In genomic region chr2:164372408-164373053, GRCm38 (mm10) we compare ENCODE assay signal across 28 mouse cellular contexts. TPM values are rescaled to one million over a fixed set of nuclear protein-coding genes. Genes with fewer than 3 reads are reported as not detected.
A peak's percentile ranks its signal among the peaks of the same experiment; 100 is the strongest.
DNase-seq lines count a peak whose midpoint lies in the region; ATAC-seq and TF ChIP-seq lines count a peak whose summit lies in the region.
"Had no signal": no experiment of that assay in that cellular context is flagged by ENCODE, and none has a peak within 500 bp of the region (broad histone marks: within the 10 kb centered on the region; RNA-seq: fewer than 3 reads in every experiment).

No protein-coding gene starts in this region.

- H3K27me3 ChIP-seq in lung, postnatal 0 days (replicated peaks; ENCODE audit: insufficient read depth, low read length) = no peaks in the 10 kb centered on the region
- H3K27me3 ChIP-seq: forebrain, embryonic 12.5 days; hindbrain, embryonic 13.5 days; Patski had no signal

- intact Hi-C loops in heart, postnatal 25 days (cut with DNase I) = no loop called here
- intact Hi-C loops in heart, postnatal 36 days (cut with DNase I) = no loop called here

- H3K9ac ChIP-seq in lung, postnatal 0 days (replicated peaks; ENCODE audit: low read depth) = no peak overlapping the region
- H3K9ac ChIP-seq: forebrain, embryonic 12.5 days; hindbrain, embryonic 13.5 days; lung, embryonic 14.5 days had no signal

- no peaks in the 10 kb centered on the region for H3K4me1 ChIP-seq in lung, postnatal 0 days (ENCODE audit: insufficient read depth, low read depth, low read length)
- H3K4me1 ChIP-seq: forebrain, embryonic 12.5 days; hindbrain, embryonic 13.5 days had no signal

- no peak overlapping the region for H3K4me2 ChIP-seq in lung, postnatal 0 days (replicated peaks; ENCODE audit: low read depth, low read length)
- H3K4me2 ChIP-seq: forebrain, embryonic 12.5 days; hindbrain, embryonic 13.5 days; liver, embryonic 11.5 days; lung, embryonic 14.5 days had no signal

- no peak for ATAC-seq in lung, postnatal 0 days
- ATAC-seq in megakaryocyte, adult 5-6 weeks (ENCODE audit: poor library complexity, severe bottlenecking) = peak; percentile 90
- ATAC-seq: midbrain, embryonic 16.5 days; Patski had no signal

- TF ChIP-seq CTCF in lung, postnatal 0 days (IDR thresholded peaks at IDR 0.05) = no peak

- peak; percentile 13 for DNase-seq in lung, postnatal 0 days (ENCODE audit: low spot score)
- DNase-seq in lung, postnatal 10 days = no peak
- peak; percentile 45 for DNase-seq in adipocyte (ENCODE audit: low spot score)
- no peak for DNase-seq in heart, postnatal 25 days (ENCODE audit: low spot score)
- no peak for DNase-seq in heart, postnatal 36 days
- no peak for DNase-seq in ovary, postnatal 10 days (ENCODE audit: low spot score)
- DNase-seq: B cell, adult 2 months; cerebellum, adult 11 months; cerebellum, postnatal 14 days; embryo, embryonic 11 days; gastrocnemius, adult 2 months; kidney, adult 9 months; kidney, postnatal 36 days; lung, embryonic 14.5 days; right cerebral cortex, postnatal 4 days; thymus, postnatal 14 days had no signal

- 19% methylated on average over 3 of the region's 3 CpGs for whole genome bisulfite sequencing in lung, postnatal 0 days

- H3K4me3 ChIP-seq in lung, postnatal 0 days (ENCODE audit: low read depth, low read length) = no peak overlapping the region
- H3K4me3 ChIP-seq: forebrain, embryonic 12.5 days; gastrocnemius, adult 2 months; hindbrain, embryonic 13.5 days; limb, embryonic 10.5 days had no signal

- no peaks in the 10 kb centered on the region for H3K36me3 ChIP-seq in lung, postnatal 0 days (ENCODE audit: insufficient read depth, low read length)
- H3K36me3 ChIP-seq: forebrain, embryonic 12.5 days; hindbrain, embryonic 13.5 days; limb, embryonic 10.5 days had no signal

- H3K9me3 ChIP-seq in lung, postnatal 0 days (ENCODE audit: low read length) = no peaks in the 10 kb centered on the region
- H3K9me3 ChIP-seq: forebrain, embryonic 12.5 days; hindbrain, embryonic 13.5 days; limb, embryonic 10.5 days had no signal

- TF ChIP-seq EP300 in lung, postnatal 0 days (IDR thresholded peaks at IDR 0.05) = no peak

- no peak overlapping the region for H3K27ac ChIP-seq in lung, postnatal 0 days (ENCODE audit: low read length)
- H3K27ac ChIP-seq: forebrain, embryonic 12.5 days; gastrocnemius, adult 2 months; hindbrain, embryonic 13.5 days; limb, embryonic 10.5 days had no signal

RNA-seq across cellular contexts. Expression of gene Slpi, which starts 16.4 kb away (rescaled TPM):
- 79.5 and 106 TPM in 2 replicates for polyA plus RNA-seq in lung, postnatal 0 days (2015; fragmentation: Nextera tagmentation; extraction: Ambion mirVana)
- 454 and 463 TPM in 2 replicates for total RNA-seq in megakaryocyte, adult 5-6 weeks (2015)
- total RNA-seq in megakaryocyte, adult 5-6 weeks (2017) = 81.4 and 109 TPM in 2 replicates
- total RNA-seq in heart, postnatal 25 days (2021) = 1 to 10 TPM; 3.1 to 7.2 TPM
- 10 to 100 TPM in 1 of 2 experiments, 1 to 10 TPM in 1; 8.0 to 11.0 TPM for total RNA-seq in heart, postnatal 36 days (2021)
- polyA plus RNA-seq: limb, embryonic 10.5 days; midbrain, embryonic 16.5 days had no signal

RNA-seq across cellular contexts. Expression of gene Rbpjl, which starts 30.4 kb away (rescaled TPM):
- polyA plus RNA-seq in lung, postnatal 0 days (2015; fragmentation: Nextera tagmentation; extraction: Ambion mirVana) = 29.7 and 42.6 TPM in 2 replicates
- total RNA-seq in megakaryocyte, adult 5-6 weeks (2015) = not detected in 2 replicates
- total RNA-seq in megakaryocyte, adult 5-6 weeks (2017) = not detected in 2 replicates
- total RNA-seq in heart, postnatal 25 days (2021) = not detected
- not detected for total RNA-seq in heart, postnatal 36 days (2021)
- total RNA-seq: adrenal gland, postnatal 14 days; gastrocnemius, adult 2 months had no signal
- polyA plus RNA-seq: limb, embryonic 10.5 days had no signal

RNA-seq across cellular contexts. Expression of gene Matn4, which starts 32.4 kb away (rescaled TPM):
- polyA plus RNA-seq in lung, postnatal 0 days (2015; fragmentation: Nextera tagmentation; extraction: Ambion mirVana) = 71.4 and 81.2 TPM in 2 replicates
- not detected in 2 replicates for total RNA-seq in megakaryocyte, adult 5-6 weeks (2015)
- not detected in 2 replicates for total RNA-seq in megakaryocyte, adult 5-6 weeks (2017)
- total RNA-seq in heart, postnatal 25 days (2021) = under 1 TPM; 0.42 to 0.52 TPM
- total RNA-seq in heart, postnatal 36 days (2021) = under 1 TPM; 0.51 to 0.75 TPM

RNA-seq across cellular contexts. Expression of gene Svs5, which starts 40.0 kb away (rescaled TPM):
- polyA plus RNA-seq in lung, postnatal 0 days (2015; fragmentation: Nextera tagmentation; extraction: Ambion mirVana) = not detected in 2 replicates
- total RNA-seq in megakaryocyte, adult 5-6 weeks (2015) = not detected in 2 replicates
- not detected in 2 replicates for total RNA-seq in megakaryocyte, adult 5-6 weeks (2017)
- total RNA-seq in heart, postnatal 25 days (2021) = not detected
- not detected for total RNA-seq in heart, postnatal 36 days (2021)
- total RNA-seq: gastrocnemius, adult 2 months; left cerebral cortex, adult 8-10 months had no signal
- polyA plus RNA-seq: embryonic facial prominence, embryonic 14.5 days; forebrain, embryonic 12.5 days; heart, embryonic 14.5 days; hindbrain, embryonic 13.5 days; intestine, embryonic 14.5 days; limb, embryonic 10.5 days; liver, embryonic 11.5 days; lung, embryonic 14.5 days; midbrain, embryonic 16.5 days; Patski had no signal

RNA-seq across cellular contexts. Expression of gene Svs6, which starts 56.0 kb away (rescaled TPM):
- polyA plus RNA-seq in lung, postnatal 0 days (2015; fragmentation: Nextera tagmentation; extraction: Ambion mirVana) = not detected in 2 replicates
- not detected in 2 replicates for total RNA-seq in megakaryocyte, adult 5-6 weeks (2015)
- not detected in 2 replicates for total RNA-seq in megakaryocyte, adult 5-6 weeks (2017)
- total RNA-seq in heart, postnatal 25 days (2021) = not detected
- total RNA-seq in heart, postnatal 36 days (2021) = not detected
- total RNA-seq: adrenal gland, postnatal 14 days; gastrocnemius, adult 2 months; left cerebral cortex, adult 8-10 months had no signal
- polyA plus RNA-seq: embryonic facial prominence, embryonic 14.5 days; forebrain, embryonic 12.5 days; heart, embryonic 14.5 days; hindbrain, embryonic 13.5 days; intestine, embryonic 14.5 days; limb, embryonic 10.5 days; liver, embryonic 11.5 days; lung, embryonic 14.5 days; midbrain, embryonic 16.5 days; Patski had no signal

Comparison
In these comparisons a context has a peak if more than half of its experiments do, and no peak if none do; other contexts are left out.
1. DNase-seq: peak in lung, postnatal 0 days (single experiment) and adipocyte (single experiment); none in lung, postnatal 10 days (single experiment), heart, postnatal 25 days (single experiment), heart, postnatal 36 days (0 of 2) and ovary, postnatal 10 days (single experiment).
2. RNA of gene Slpi, which starts 16.4 kb away (total RNA-seq): 81.4 to 463 TPM in megakaryocyte, adult 5-6 weeks; 8.0 to 11.0 TPM in heart, postnatal 36 days and 3.1 to 7.2 TPM in heart, postnatal 25 days; every median in the first group is over 4 times any median in the second.